Mouse (Mus musculus) kidney, postnatal 4 days (tissue): ENCODE measurements around the gene Gm3250.
"Not testable (repeated sequence)": the region's sequence is repeated elsewhere in the genome, so short reads cannot be mapped to it uniquely, and the experiment has no call there.

Experiments used
- DNase-seq, 2 experiments: peaks; one replicate each; pipeline ENCODE4 v3.0.0; 2021; ENCODE audit warnings: mixed read lengths in 2 of 2

Gm3250 gene

DNA sequence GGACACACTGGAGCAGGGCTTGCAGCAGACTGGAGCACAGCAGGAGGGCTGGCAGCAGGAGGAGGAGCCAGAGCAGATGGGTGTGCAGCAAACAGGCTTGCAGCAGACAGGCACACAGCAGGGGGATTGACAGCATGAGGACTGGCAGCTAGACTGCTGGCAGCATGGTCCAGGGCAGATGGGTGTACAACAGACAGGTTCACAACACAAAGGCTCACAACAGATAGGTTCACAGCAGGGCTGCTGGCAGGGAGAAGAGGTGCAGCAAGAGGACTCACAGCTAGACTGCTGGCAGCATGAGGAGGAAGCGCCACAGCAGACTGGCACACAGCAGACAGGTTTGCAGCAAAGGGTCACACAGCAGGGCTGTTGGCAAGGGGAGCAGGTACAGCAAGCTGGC is 31.7 kb downstream of the Gm3250 start:
- DNase-seq = not testable (repeated sequence)

DNA sequence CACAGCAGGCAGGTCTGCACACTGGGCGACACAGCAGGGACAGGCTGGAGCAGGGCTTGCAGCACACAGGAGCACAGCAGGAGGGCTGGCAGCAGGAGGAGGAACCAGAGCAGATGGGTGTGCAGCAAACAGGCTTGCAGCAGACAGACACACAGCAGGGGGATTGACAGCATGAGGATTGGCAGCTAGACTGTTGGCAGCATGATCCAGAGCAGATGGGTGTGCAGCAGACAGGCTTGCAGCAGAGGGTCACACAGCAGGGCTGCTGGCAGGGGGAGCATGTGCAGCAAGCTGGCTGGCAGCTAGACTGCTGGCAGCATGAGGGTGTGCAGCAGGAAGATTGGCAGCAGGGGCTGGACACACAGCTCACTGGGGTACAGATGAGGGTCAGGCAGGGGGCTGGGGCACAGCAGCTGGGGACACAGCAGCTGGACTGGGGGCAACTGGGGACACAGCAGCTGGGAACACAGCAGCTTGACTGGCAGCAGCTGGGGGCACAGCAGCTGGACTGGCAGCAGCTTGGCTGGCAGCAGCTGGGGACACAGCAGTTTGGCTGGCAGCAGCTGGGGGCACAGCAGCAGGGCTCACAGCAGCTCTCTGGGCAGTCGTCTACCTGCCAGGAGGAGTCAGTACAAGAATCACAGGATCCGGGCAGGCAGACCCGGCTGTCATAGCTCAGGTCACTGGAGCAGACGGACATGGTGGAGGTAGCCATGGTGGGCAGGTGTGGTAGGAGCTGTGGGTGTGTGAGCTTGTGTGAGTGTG is 40.2 kb downstream of the Gm3250 start, which contains the start of gene Gm18596:
Gene Gm18596, minus strand, starts transcription at position 715 of the 765 bp plus-strand sequence.
- DNase-seq = not testable (repeated sequence)

- no peak for DNase-seq
Observed at GRCm38 (mm10) chr10:77738929-77739328, 43.4 kb downstream of the Gm3250 start.

GRCm38 (mm10) chr10:77735928-77736327 is 46.4 kb downstream of the Gm3250 start:
- no peak for DNase-seq
